Mouse (Mus musculus) G1E-ER4 (cell line): ENCODE measurements around the gene Rufy4. TPM values are rescaled to one million over a fixed set of nuclear protein-coding genes. Genes with fewer than 3 reads are reported as not detected.

Experiments
- GATA1 ChIP-seq: IDR thresholded peaks from one replicate; pipeline ENCODE4 v1.8.0; 2012; ENCODE audit warnings: low read length, inconsistent platforms
- polyA plus RNA-seq: library from polyadenylated mRNA; stranded (reverse); fragments of >175 nt; gene quantifications from 2 replicates; pipeline ENCODE4 v1.2.3, GENCODE M21; 2012

Rufy4 gene
- polyA plus RNA-seq, 1 experiment: not detected

DNA sequence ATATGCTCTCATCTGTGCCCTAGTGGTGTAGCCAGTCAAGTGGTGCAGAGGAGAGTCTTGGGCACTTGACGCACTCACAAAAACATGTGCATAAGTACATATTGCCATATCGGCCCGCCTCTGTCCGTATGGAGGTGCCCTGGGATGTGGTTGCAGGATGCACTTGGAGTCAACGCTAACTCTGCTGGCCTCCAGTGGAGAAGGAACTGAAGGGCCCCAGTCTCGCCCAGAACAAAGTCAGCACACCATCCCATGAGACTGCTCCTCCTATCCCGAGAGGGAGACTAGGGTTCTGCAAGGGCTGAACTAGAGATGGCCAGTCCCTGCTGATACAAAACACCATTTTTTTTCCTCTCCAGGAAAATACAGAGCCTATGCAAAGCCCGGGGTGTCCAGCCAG lies 2.1 kb upstream of the Rufy4 start:
- no peak for TF ChIP-seq GATA1

GRCm38 (mm10) chr1:74124021-74124981 lies 1.0 kb upstream of the Rufy4 start, which contains the start of gene Tns1:
Tns1 (minus strand) TSS chr1:74124449.
- TF ChIP-seq GATA1: no peak

DNA sequence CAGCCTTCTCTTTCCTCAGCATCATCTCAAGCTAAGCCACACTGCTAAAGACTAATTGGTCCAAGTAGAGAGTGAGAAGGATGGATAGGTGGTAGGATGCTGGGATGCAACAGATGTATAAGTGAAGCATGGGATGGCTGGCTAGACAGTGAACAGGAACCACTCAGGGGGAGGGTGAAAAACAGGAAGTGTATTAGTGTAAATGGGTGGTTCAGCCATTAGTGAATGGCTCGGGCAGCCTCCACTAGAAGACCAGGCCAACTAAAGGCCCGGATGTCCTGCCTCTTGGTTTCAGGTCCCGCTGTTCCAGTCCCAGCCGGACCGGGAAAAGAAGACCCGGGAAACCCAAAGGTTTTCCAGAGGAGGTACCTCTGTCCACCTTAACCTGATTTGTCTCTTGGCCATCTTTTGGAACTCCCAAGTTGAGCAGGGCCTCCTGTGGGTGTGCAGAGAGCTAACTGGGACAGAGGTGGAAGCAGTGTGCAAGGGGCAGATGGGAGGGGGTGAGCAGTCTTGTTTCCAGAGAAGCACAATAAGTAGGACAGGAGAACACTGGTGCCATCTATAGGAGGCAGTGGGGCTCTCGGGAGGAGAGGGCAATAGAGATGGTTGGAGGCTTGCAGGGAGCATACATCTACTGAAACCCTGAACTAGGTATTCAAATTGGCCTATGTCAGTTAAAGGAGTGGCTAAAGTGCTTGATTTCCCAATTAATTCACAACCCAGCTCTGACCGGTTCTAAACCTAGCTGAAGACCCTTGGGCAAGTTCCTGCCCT lies 5.7 kb downstream of the Rufy4 start:
- TF ChIP-seq GATA1: no peak

GRCm38 (mm10) chr1:74132011-74132410 lies 6.7 kb downstream of the Rufy4 start:
- no peak for TF ChIP-seq GATA1

DNA sequence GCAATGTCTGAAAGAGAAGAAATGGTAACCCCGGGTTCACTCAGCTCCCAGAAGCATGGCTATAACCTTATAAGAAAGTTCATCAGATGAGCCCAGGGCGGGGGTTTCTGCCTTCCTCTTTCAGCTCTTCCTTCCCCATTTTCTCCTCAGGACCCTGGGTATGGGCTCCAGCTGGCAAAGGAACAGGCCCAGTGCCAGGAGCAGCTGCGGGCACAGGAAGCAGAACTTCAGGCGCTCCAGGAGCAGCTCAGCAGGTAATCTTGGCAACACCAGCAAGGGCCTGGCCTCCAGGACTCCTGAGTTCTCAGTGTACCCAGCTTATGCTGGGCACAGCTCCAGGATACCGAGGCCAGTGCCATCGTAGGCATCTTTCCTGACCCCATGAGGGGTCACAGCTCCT lies 8.6 kb downstream of the Rufy4 start:
- no peak for TF ChIP-seq GATA1

DNA sequence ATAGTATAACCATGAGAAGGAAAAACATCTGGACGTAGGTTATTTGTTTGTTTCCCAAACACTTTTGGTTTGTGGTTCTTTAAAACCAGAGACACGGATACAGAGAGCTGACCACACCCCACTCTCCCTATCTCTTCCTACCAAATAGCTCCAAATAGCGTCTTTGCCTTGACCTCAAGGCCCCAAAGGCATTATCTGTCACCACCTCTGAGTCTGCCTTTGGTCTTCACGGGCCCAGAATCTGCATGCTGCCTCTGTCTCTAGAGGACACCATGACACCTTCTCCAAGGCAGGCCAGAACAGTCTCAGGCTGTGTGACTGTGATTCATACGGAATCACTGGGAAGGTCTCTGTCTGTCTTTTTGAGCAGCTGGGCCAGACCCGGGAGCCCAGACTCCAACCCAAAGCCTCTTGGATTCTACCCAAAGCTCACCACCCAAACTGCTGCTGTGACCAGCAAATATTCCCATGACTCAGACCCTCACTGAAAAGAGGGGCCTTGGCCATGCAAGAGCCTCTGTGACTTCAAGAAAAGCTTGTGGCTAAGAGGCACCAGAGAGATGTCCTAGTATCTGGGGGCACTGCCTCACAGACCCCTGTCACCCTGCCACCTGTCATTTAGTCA lies 10.1 kb downstream of the Rufy4 start:
- no peak for TF ChIP-seq GATA1

DNA sequence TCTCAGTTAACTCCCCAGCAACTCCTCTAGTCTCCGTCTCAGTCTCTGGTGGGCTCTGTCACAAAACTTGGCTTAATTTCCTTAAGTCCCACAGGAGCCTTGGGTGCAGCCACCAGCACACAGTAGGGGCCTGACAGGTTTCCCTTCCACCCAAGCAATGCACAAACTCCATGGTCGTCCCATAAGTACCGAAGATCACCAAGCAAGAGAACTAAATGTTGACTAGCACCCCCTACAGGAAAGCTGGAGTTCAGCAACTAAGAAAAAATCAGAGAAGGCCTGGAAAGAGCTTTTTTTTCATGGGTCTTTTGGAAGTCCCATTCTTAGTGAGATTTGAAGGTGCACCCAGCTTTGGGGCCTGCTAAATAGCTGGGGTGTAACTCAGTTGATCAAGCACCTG lies 14.1 kb downstream of the Rufy4 start:
- TF ChIP-seq GATA1: no peak

GRCm38 (mm10) chr1:74141781-74142180 lies 16.4 kb downstream of the Rufy4 start:
- TF ChIP-seq GATA1: no peak

GRCm38 (mm10) chr1:74149106-74149885 lies 24.0 kb downstream of the Rufy4 start:
- no peak for TF ChIP-seq GATA1

GRCm38 (mm10) chr1:74150101-74150500 lies 24.8 kb downstream of the Rufy4 start:
- TF ChIP-seq GATA1: no peak

- no peak for TF ChIP-seq GATA1
Measured at GRCm38 (mm10) chr1:74151091-74151490, 25.8 kb downstream of the Rufy4 start.

- no peak for TF ChIP-seq GATA1
Measured at GRCm38 (mm10) chr1:74153461-74154184, 28.3 kb downstream of the Rufy4 start, which contains the start of gene Cxcr2. Cxcr2 (plus strand) TSS chr1:74153989.

GRCm38 (mm10) chr1:74155435-74156012 lies 30.2 kb downstream of the Rufy4 start:
- no peak for TF ChIP-seq GATA1

DNA sequence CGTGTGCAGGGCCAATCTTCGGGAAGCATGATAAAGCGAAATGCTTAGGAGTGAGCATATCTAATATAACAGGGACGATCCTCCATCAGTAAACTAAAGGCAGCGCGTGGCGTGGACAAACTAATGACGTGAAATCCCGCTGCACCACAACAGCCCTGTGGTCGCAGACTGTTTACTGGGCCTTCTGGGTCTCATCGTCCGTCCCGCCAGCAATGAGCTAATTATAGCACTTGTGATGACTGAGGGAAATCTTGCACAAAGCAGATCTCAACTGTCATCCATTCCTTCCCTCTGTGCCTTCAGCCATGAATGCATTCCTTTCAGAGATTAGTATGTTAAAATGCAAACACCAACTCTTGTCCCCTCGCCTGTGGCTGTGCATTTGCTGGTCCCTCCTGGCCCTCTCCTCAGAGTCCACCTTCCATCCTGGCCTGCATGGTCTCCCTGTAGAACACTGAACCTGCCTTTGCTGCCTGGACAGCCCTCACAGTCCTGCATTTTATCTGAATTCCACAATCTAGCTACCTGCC lies 31.1 kb downstream of the Rufy4 start:
- TF ChIP-seq GATA1: no peak
